Mouse (Mus musculus) v-Abl transformed pro-B cells (cell line): ENCODE data around the gene Gm28308.

Experiments
- in situ Hi-C, 2 experiments: fragments of 400-800 bp; cut with MboI; formaldehyde crosslinking; loops; one replicate each; pipeline ENCODE4 v1.15.1; 2025; ENCODE audit not compliant: unreplicated experiment in 2 of 2

The Gm28308 gene

DNA sequence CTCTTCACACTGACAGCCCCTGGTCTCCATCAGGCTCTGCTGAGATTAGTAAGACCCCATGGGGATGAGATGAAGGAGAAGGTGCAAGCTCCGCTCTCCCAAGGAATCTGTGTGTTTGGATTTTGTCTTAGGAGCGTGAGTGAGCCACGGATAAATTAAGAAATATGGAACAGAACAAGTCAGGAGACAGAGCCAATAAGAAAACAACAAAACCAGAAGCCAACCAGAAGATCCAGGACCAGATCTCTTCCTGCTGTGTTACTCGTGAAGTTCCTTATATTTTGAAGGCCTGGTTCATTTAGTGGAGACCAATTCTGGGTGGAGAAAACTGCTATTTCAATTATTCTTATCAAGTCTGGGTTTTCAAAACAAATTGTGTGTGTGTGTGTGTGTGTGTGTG lies 61.6 kb downstream of the Gm28308 start:
- in situ Hi-C loops = no loop called here

DNA sequence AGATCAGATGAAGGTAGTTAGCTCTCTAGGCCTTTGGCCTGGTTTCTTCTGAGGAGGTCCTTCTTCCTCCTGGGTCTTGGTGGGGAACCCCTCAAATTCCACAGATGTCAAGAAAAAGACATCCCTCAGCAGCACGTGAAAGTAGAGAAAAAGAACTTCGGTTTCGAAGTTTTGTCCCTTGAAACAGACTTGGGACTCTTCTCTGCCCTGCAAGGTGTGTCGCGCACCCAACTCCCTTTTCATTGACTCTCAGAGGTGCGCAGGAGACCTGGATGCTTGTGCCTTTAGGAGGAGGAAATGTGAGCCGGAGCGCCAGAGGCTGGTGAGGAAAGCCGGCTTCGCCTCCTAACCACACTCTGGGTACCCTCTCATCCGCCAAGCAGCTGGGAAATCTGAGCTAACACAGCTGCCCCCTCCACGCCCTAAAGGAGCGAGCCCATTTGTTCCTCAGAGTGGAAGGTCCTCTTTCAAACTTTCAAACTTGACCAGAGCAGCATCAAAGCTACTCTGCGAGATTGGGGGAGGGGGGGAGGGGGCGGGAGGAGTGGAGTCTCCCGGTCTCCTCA lies 62.7 kb downstream of the Gm28308 start:
- in situ Hi-C loops = no loop called here

DNA sequence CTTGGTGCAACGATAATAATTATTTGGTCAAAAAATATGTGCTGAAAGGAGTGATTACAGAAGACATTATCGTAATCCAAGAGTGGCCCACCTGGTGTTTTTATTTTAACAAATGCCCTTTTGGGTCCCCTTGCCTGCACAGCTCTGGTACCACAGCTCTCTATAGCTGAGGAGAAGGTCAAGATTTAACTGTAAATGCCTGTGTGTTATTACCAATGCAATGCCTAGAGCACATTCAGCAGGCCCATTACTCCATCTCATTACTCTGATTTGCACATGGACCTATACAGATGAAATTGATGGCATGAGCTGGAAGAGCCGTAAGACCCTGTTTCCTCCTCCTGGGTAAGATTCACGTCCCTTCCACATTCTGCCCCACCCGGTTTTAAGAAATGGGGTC lies 74.0 kb downstream of the Gm28308 start:
- in situ Hi-C loops = no loop called here

DNA sequence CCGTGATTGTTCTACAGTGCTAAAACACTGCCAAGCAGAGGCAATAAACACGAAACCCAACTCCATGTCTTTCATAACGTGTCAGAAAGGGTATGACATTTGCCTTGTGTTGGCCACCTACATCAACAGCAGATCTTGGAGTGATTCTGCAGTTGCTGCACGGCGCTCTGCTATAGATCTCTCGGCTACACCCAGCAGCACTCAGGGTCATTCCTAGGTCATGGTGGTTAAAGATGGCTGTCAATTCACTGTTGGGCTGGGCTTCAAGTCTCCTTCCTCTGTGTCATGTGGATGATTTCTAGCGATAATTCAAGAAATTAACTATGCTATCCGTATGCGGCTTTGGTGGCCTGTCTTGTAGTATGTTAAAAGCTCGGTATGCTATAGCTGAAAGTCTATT lies 74.6 kb downstream of the Gm28308 start:
- in situ Hi-C loops = no loop called here

DNA sequence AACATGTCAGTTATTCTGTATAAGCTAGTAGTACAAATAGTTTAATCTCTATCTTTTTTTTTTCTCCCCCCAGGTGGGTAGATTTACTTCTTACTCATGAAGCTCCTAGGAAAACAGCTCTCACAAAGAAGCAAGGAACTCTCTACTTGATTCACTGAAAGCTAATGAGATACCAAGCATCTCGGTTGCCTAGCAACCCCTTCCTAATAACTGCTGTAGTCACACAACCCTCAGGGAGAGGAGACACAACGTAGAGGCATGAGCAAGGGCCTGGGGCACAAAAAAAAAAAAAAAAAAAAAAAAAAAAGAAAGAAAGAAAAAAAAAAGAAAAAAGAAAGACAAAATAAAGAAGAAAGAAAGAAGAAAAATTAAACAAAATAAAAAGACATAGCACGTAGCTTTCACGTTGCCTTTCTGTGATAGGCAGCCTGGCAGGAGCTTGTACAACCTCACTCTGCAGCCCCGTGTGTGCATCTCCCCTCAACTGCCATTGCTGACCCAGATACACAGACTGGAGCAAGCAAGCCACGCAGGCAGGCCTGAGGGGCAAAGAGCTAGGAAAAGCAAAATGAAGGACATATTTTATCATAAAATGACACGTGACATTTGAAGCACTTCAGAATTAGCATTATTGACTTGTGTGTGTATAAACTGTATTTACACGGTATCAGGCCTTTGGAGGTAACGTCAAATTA lies 75.2 kb downstream of the Gm28308 start:
- in situ Hi-C loops = no loop called here

DNA sequence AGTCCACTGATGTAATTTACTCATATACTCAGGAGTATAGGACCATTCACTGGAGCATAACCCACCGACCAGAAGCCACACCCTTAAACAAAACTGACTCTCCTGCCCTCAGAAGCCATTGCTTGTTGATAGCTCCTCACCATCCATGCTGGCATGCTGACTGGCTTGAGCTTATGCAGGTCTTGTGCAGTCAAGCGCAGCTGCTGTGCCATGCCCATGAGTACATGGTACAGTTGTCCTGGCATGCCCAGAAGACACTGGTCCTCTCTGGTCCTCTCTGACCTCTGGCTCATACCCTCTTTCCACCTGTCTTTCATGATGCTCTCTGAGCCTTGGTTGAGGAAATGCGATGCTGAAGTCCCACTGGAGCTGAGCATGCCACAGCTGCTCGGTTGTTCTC lies 89.5 kb downstream of the Gm28308 start:
- in situ Hi-C loops = no loop called here

DNA sequence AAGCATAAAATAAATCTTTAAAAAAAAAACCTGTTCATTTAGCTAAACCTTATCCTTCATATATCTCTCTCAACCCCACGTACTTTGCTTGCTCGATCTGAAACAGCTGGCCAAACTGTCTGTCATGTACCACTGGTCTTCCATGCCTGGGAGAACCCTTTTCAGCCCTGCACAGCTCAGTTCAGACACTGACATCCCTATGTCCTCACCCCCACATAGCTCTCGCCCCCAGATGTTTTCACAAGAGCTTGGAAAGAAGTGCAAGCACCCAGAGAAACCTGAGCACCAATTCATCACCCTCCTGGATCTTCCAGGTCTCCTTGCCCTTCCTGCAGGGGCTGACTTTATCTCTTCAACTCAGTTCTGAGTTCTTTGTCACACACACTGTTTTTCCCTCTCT lies 92.0 kb downstream of the Gm28308 start:
- in situ Hi-C loops = no loop called here

DNA sequence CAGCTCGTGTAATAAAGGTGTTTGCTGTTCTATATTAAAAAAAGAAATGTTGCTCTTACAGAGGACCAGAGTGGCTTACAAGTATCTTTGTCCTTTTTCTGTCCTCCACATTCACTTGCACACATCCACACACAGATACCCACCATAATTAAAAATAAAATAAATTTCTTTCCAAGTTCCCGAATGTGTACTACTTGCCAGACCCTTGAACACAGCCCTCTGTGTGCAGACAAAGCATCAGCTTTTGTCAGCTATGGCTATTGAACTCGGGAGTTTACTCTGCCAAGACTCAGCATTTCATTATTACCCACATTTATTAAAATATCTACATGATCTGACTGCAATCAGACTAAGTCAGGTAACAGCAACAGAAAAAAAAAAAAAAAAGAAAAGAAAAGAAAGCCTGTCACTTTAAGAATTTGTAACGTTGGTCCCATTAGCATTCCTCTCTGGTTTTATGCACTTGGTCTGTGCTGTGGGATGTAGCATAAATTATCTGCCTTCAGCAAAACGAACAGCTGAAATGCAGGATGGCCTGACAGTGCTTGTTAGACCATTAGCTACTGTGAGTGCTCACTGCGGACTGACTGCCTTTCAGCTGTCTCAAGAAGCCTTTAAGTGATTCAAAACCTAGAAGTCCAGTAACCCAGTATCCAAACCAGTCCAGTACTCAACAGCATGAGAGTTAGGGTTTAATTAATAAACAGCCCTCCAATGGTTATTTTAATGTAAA lies 94.1 kb downstream of the Gm28308 start:
- in situ Hi-C loops = no loop called here

DNA sequence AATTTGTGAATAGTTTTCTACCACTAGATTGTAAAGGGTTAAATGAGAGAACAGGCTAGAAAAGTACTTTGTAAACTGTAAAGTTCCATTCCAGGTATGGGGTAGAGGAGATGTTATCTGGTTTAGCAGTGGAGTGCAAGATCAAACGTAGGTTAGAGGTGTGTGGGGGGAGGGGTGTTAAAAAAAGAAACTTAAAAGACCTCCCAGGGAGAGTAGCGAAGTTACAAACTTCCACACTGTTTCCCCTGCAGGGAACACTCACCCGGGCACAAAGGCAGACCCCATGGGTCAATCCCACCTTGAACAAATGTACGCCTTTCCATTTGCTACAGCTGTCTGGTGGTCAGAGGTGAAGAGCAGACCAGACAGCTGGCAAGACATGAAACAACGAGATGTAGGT lies 97.2 kb downstream of the Gm28308 start:
- in situ Hi-C loops = no loop called here
